In the genomic region with DNA sequence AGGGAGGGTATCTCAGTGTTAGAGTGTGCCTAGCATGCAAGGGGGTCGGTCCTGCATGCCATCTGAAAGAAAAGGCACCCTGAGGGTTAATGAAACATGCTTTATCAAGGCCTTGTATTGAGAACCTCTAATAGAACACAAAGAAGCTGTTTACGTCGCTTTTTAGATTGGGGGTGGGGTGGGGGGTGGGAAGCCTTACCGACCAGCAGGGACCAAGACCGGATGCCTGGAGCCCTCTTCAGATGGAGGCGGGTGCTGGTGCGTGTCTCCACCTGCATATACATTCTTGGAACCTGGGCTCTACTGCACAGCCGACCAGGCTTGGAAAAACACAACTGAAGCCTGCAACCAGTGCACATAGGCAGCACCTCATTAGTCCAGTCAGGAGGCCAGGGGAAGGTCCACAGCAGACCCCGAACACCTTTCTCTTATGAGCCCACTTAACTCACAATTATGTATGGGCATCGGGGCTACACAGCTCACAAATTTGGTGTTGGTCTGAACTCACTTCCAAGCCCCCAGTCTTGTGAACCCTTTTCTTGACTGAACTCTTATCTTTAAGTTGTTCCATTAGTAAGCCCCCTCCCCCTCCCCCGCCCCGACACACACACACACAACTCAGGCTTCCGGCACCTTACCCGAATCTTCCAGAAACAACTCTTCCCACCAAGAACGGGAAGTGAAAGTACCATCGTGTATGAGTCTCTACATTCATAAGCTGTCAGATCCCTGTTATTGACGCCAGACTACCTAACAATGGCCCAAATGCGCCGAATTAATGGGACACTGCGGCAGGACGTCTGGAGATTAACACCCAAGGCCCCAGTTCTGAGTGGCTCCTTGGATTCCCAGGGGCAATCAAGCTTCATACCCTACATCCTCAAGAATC, we compare ENCODE assay signal across 8 mouse cellular contexts. TPM values are rescaled to one million over a fixed set of nuclear protein-coding genes. Genes with fewer than 3 reads are reported as not detected.
DNase-seq lines count a peak whose midpoint lies in the region; ATAC-seq lines count a peak whose summit lies in the region.

No protein-coding gene starts in this region.

- peaks cover 33% of the 10 kb centered on the region for H3K36me3 ChIP-seq in kidney, embryonic 16.5 days (ENCODE audit: insufficient read depth, low read length)
- peaks cover 45% of the 10 kb centered on the region for H3K36me3 ChIP-seq in embryonic facial prominence, embryonic 10.5 days (replicated peaks)
- peaks cover 43% of the 10 kb centered on the region for H3K36me3 ChIP-seq in midbrain, embryonic 10.5 days

- no peaks in the 10 kb centered on the region for H3K27me3 ChIP-seq in kidney, embryonic 16.5 days (ENCODE audit: insufficient read depth, low read length)
- no peaks in the 10 kb centered on the region for H3K27me3 ChIP-seq in embryonic facial prominence, embryonic 10.5 days (replicated peaks; ENCODE audit: low read depth, poor library complexity, severe bottlenecking)
- H3K27me3 ChIP-seq in midbrain, embryonic 10.5 days (ENCODE audit: low read depth, poor library complexity, severe bottlenecking), result no peaks in the 10 kb centered on the region

- H3K27ac ChIP-seq in kidney, embryonic 16.5 days (ENCODE audit: low read length), result peak overlapping the region; percentile 87
- H3K27ac ChIP-seq in embryonic facial prominence, embryonic 10.5 days (replicated peaks), result peak overlapping the region; percentile 85
- peak overlapping the region; percentile 85 for H3K27ac ChIP-seq in midbrain, embryonic 10.5 days (replicated peaks)

- WGBS in kidney, embryonic 16.5 days, result 18% methylated on average over 21 of the region's 21 CpGs
- WGBS in embryonic facial prominence, embryonic 10.5 days, result 32% methylated on average over 21 of the region's 21 CpGs
- 37% methylated on average over 21 of the region's 21 CpGs for WGBS in midbrain, embryonic 10.5 days

- H3K4me2 ChIP-seq in kidney, embryonic 16.5 days (replicated peaks; ENCODE audit: low read depth, low read length), result peak overlapping the region; percentile 82

- H3K4me3 ChIP-seq in kidney, embryonic 16.5 days (ENCODE audit: low read length), result peak overlapping the region; percentile 77
- peak overlapping the region; percentile 75 for H3K4me3 ChIP-seq in embryonic facial prominence, embryonic 10.5 days
- H3K4me3 ChIP-seq in midbrain, embryonic 10.5 days, result peak overlapping the region; percentile 78

- H3K9ac ChIP-seq in kidney, embryonic 16.5 days (replicated peaks; ENCODE audit: low read length), result peak overlapping the region; percentile 75

- no peaks in the 10 kb centered on the region for H3K9me3 ChIP-seq in kidney, embryonic 16.5 days (ENCODE audit: low read length)
- no peaks in the 10 kb centered on the region for H3K9me3 ChIP-seq in embryonic facial prominence, embryonic 10.5 days
- H3K9me3 ChIP-seq in midbrain, embryonic 10.5 days (replicated peaks), result no peaks in the 10 kb centered on the region

- DNase-seq in kidney, postnatal 25 days, result no peak
- peak; percentile 12 for DNase-seq in embryonic facial prominence, embryonic 10.5 days (ENCODE audit: low spot score)
- DNase-seq in midbrain, embryonic 10.5 days (ENCODE audit: low spot score), result no peak
- peak; percentile 10 for DNase-seq in yolk sac, embryonic 10.5 days (ENCODE audit: low spot score)
- no peak for DNase-seq in adrenal gland, postnatal 4 days (ENCODE audit: low spot score in 2 of 2)
- no peak for DNase-seq in gastrocnemius, postnatal 10 days

- no peak for ATAC-seq in kidney, embryonic 16.5 days (ENCODE audit: low FRiP score, low TSS enrichment)
- ATAC-seq in inflammation-experienced regulatory T-cells, adult 6 months, result peak; percentile 21

- peaks cover 17% of the 10 kb centered on the region for H3K4me1 ChIP-seq in kidney, embryonic 16.5 days (ENCODE audit: insufficient read depth, low read length)
- H3K4me1 ChIP-seq in embryonic facial prominence, embryonic 10.5 days, result peaks cover 19% of the 10 kb centered on the region
- peaks cover 31% of the 10 kb centered on the region for H3K4me1 ChIP-seq in midbrain, embryonic 10.5 days

RNA-seq across cellular contexts. Expression of a gene that starts 0.7 kb away (rescaled TPM):
- polyA plus RNA-seq in kidney, embryonic 16.5 days (2015; fragmentation: Nextera tagmentation; extraction: Ambion mirVana), result 40.4 and 41.0 TPM in 2 replicates
- polyA plus RNA-seq in embryonic facial prominence, embryonic 10.5 days (2016; fragmentation: Nextera tagmentation; extraction: Ambion mirVana), result 29.4 and 31.4 TPM in 2 replicates
- polyA plus RNA-seq in inflammation-experienced regulatory T-cells, adult 6 months (2017; shearing (Covaris generic)), result 10 to 100 TPM; 78.0 to 95.8 (median 86.5) TPM
- 35.2 and 39.0 TPM in 2 replicates for polyA plus RNA-seq in midbrain, embryonic 10.5 days (2016; fragmentation: Nextera tagmentation; extraction: Ambion mirVana)
- total RNA-seq in adrenal gland, postnatal 4 days (2021), result 10 to 100 TPM; 27.6 to 28.3 TPM
- 1 to 10 TPM; 6.3 to 7.2 TPM for total RNA-seq in gastrocnemius, postnatal 10 days (2021)

RNA-seq across cellular contexts. Expression of a gene that starts 8.7 kb away (rescaled TPM):
- 70.9 and 76.0 TPM in 2 replicates for polyA plus RNA-seq in kidney, embryonic 16.5 days (2015; fragmentation: Nextera tagmentation; extraction: Ambion mirVana)
- 55.6 and 56.8 TPM in 2 replicates for polyA plus RNA-seq in embryonic facial prominence, embryonic 10.5 days (2016; fragmentation: Nextera tagmentation; extraction: Ambion mirVana)
- polyA plus RNA-seq in inflammation-experienced regulatory T-cells, adult 6 months (2017; shearing (Covaris generic)), result 10 to 100 TPM; 19.6 to 28.6 (median 23.6) TPM
- polyA plus RNA-seq in midbrain, embryonic 10.5 days (2016; fragmentation: Nextera tagmentation; extraction: Ambion mirVana), result 59.3 and 71.0 TPM in 2 replicates
- 10 to 100 TPM; 28.4 to 36.2 TPM for total RNA-seq in adrenal gland, postnatal 4 days (2021)
- 10 to 100 TPM; 36.5 to 41.6 TPM for total RNA-seq in gastrocnemius, postnatal 10 days (2021)

RNA-seq across cellular contexts. Expression of a gene that starts 23.9 kb away (rescaled TPM):
- polyA plus RNA-seq in kidney, embryonic 16.5 days (2015; fragmentation: Nextera tagmentation; extraction: Ambion mirVana), result 30.8 and 39.7 TPM in 2 replicates
- polyA plus RNA-seq in embryonic facial prominence, embryonic 10.5 days (2016; fragmentation: Nextera tagmentation; extraction: Ambion mirVana), result 18.5 and 21.6 TPM in 2 replicates
- polyA plus RNA-seq in inflammation-experienced regulatory T-cells, adult 6 months (2017; shearing (Covaris generic)), result 1 to 10 TPM; 3.2 to 7.3 (median 5.3) TPM
- 23.8 and 25.9 TPM in 2 replicates for polyA plus RNA-seq in midbrain, embryonic 10.5 days (2016; fragmentation: Nextera tagmentation; extraction: Ambion mirVana)
- 10 to 100 TPM; 23.6 to 26.0 TPM for total RNA-seq in adrenal gland, postnatal 4 days (2021)
- total RNA-seq in gastrocnemius, postnatal 10 days (2021), result 10 to 100 TPM; 13.2 to 13.5 TPM

RNA-seq across cellular contexts. Expression of a gene that starts 24.1 kb away (rescaled TPM):
- polyA plus RNA-seq in kidney, embryonic 16.5 days (2015; fragmentation: Nextera tagmentation; extraction: Ambion mirVana), result 11.3 and 11.8 TPM in 2 replicates
- polyA plus RNA-seq in embryonic facial prominence, embryonic 10.5 days (2016; fragmentation: Nextera tagmentation; extraction: Ambion mirVana), result 5.1 and 5.5 TPM in 2 replicates
- polyA plus RNA-seq in inflammation-experienced regulatory T-cells, adult 6 months (2017; shearing (Covaris generic)), result 1 to 10 TPM in 2 of 3 experiments, under 1 TPM in 1; 0.86 to 2.7 (median 1.5) TPM
- polyA plus RNA-seq in midbrain, embryonic 10.5 days (2016; fragmentation: Nextera tagmentation; extraction: Ambion mirVana), result 5.1 and 6.6 TPM in 2 replicates
- total RNA-seq in adrenal gland, postnatal 4 days (2021), result 10 to 100 TPM; 21.9 to 22.5 TPM
- 10 to 100 TPM in 1 of 2 experiments, 1 to 10 TPM in 1; 8.6 to 10.3 TPM for total RNA-seq in gastrocnemius, postnatal 10 days (2021)

RNA-seq across cellular contexts. Expression of a gene that starts 31.4 kb away (rescaled TPM):
- 7.1 and 8.8 TPM in 2 replicates for polyA plus RNA-seq in kidney, embryonic 16.5 days (2015; fragmentation: Nextera tagmentation; extraction: Ambion mirVana)
- polyA plus RNA-seq in embryonic facial prominence, embryonic 10.5 days (2016; fragmentation: Nextera tagmentation; extraction: Ambion mirVana), result 9.4 and 10.1 TPM in 2 replicates
- 1 to 10 TPM; 6.3 to 8.5 (median 6.6) TPM for polyA plus RNA-seq in inflammation-experienced regulatory T-cells, adult 6 months (2017; shearing (Covaris generic))
- polyA plus RNA-seq in midbrain, embryonic 10.5 days (2016; fragmentation: Nextera tagmentation; extraction: Ambion mirVana), result 8.8 TPM in 2 replicates
- total RNA-seq in adrenal gland, postnatal 4 days (2021), result 10 to 100 TPM; 32.7 to 36.7 TPM
- total RNA-seq in gastrocnemius, postnatal 10 days (2021), result 10 to 100 TPM; 23.4 to 29.1 TPM

Comparison
In these comparisons a context has a peak if more than half of its experiments do, and no peak if none do; other contexts are left out.
1. DNase-seq: peak in embryonic facial prominence, embryonic 10.5 days (single experiment) and yolk sac, embryonic 10.5 days (single experiment); none in kidney, postnatal 25 days (0 of 2), midbrain, embryonic 10.5 days (single experiment), adrenal gland, postnatal 4 days (0 of 2) and gastrocnemius, postnatal 10 days (single experiment).
2. Peak in every context shown above with its lines, with median percentiles within 50 percentile points of each other: H3K27ac ChIP-seq and H3K4me3 ChIP-seq.